Mouse (Mus musculus): ENCODE data around the gene Cerk.
"Not testable (repeated sequence)": the region's sequence is repeated elsewhere in the genome, so short reads cannot be mapped to it uniquely, and the experiment has no call there.

The Cerk gene

DNA sequence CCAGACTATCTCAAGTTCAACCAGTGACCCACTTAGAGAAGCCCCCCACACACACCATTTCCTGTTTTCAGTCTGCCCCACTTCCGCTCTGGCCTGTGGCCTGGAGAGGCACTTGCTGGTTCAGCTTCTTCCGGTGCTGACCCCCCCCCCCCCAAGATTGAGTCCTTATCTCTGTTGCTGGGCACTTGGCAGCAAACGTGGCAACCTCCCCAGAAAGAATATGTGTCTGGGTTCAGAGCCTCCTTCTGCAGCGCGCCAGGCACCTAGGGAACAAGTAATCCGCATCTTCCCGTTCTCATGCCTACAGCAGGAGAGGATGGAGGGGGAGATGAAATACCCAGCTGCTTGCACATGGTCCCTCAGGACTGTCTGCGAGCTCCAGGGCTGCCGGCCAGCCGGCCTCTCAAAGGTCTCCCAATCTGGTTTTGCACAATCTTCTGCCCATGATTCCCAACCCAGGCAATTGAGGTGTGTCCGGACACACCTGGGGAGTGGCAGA lies 4.0 kb downstream of the Cerk start:
- peak; percentile 70 to 75 for DNase-seq (ENCODE audit: low spot score in 2 of 2)

DNA sequence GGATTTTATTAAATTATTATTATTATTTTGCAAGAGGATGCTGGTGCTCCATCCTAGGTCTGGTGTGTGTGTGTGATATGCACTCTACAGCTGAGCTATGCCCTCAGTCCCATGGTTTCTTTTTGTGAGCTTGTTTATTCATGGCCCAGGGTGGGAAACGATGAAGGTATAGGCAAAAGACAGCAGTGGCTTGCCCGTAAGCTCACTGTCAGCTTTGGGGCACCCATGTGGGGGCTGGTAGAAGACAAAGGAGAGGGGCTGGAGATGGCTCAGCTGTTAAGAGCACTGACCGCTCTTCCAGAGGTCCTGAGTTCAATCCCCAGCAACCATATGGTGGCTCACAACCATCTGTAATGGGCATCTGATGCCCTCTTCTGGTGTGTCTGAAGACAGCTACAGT lies 4.6 kb downstream of the Cerk start:
- DNase-seq (ENCODE audit: low spot score in 2 of 2), result not testable (repeated sequence)

DNA sequence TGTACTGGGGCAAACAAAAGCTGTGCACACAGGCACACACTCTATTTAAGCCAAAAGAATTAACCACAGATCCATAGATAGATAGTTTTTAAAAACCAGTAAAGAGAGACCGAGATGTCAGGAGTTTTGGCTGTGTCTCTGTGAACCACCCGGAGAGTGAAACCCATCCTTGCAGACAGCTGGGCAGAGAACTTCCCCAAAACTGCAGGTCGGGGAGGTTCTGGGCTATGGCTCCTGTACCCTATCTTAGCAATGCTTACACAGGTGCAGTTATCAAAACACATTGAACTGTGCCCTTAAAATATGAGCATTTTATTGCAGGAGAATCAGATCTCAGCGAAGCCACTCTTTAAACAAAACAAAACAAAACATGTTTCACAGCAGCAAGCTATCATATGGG lies 5.5 kb downstream of the Cerk start:
- DNase-seq (ENCODE audit: low spot score in 2 of 2), result no peak

DNA sequence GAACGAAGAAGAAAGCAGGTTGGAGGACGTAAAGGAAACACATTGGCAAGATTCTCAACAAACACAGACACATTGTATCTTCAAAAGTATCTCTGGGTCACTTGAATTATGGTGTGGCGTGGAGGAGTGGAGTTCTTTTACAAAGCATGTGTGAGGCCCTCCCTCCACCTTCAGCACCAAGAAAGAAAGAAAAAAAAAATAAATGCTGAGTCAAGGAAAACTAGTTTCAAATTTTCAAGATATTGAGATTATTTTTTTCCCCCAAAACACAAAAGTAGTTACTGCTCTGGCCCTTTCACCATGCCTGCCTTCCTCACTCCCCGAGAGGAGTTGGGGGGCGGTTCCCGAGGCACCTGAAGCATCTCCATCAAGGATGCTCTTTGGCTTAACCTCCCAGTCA lies 7.3 kb downstream of the Cerk start:
- no peak for DNase-seq (ENCODE audit: low spot score in 2 of 2)

DNA sequence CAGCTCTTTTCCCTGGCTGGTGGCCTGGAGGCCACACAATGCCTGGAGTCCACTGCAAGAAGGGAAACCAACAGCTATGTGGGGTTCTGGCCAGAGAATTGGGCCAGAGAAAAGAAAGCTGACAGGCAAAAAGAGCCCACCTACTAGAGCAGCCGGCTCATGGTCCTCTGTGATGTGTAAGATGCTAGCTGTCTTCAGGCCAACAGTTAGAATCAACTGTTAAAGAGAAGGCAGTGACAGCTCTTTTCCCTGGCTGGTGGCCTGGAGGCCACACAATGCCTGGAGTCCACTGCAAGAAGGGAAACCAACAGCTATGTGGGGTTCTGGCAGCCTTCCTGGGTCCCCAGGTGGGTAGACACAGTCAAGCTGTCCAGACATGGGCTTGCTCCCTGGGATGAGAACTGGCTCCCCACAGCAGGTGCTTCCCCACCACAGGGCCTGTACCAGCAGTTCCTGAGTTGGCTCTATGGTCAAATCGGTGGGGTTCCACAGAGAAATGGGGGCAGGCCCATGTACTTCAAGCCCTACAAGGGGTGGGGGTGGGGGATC lies 8.2 kb downstream of the Cerk start:
- DNase-seq (ENCODE audit: low spot score in 2 of 2), result not testable (repeated sequence)

DNA sequence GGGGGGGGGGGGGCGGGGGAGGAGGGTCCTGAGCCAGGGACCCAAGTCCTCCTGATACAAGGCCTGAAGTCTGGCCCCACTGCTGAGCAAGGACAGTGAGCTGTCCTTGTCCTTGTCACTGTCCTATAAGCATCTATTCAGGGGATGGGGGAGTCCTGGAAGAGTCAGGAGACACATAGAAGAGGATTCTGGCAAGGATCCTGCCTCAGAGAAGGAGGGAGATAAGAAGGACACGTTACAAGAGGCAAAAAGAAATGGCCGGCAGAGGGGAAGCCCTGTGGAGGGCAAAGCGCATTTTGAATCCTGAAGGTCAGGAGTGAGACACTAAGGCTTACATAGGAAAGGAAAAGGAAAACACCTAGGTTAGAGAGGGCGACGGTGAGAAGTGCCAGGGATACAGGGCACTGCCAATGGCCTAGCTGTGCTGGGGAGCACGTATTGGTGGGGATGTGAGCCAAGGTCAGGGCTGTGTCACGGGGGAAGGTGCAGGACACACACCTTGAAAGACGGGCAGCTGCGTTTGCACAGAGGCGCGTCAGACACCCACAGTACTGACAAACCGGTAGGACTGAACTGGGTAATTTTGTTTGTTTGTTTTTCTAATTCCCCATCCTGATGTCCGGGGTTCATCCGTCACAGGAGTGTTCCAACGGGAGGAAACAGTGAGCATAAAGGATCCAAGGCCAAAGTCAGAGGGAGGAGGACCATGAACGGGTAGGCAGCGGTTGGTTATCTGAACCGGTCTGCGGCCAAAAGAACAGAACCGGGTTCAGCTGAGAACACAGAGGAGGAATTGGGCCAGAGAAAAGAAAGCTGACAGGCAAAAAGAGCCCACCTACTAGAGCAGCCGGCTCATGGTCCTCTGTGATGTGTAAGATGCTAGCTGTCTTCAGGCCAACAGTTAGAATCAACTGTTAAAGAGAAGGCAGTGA lies 8.9 kb downstream of the Cerk start:
- peak in 1 of 2 experiments; percentile 44 for DNase-seq (ENCODE audit: low spot score in 2 of 2)

DNA sequence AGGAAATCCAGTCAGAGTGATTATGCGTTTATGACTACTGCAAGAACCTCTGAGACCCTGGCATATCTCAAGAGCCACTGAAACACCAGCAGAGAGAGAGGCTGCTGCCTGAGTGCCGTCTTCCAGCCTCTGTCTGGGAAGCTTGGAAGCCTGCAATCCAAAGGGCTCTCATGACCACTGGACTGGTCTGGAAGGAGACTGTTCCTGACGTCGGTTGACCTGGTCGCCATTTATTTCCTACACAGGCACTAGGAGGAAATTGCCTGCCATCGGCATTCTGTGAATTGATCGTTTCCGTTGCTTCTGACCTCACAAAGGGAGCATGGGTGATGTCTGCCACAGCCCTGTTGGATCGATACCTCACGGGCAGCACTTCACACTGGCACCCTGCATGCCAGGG lies 9.8 kb downstream of the Cerk start:
- no peak for DNase-seq (ENCODE audit: low spot score in 2 of 2)

DNA sequence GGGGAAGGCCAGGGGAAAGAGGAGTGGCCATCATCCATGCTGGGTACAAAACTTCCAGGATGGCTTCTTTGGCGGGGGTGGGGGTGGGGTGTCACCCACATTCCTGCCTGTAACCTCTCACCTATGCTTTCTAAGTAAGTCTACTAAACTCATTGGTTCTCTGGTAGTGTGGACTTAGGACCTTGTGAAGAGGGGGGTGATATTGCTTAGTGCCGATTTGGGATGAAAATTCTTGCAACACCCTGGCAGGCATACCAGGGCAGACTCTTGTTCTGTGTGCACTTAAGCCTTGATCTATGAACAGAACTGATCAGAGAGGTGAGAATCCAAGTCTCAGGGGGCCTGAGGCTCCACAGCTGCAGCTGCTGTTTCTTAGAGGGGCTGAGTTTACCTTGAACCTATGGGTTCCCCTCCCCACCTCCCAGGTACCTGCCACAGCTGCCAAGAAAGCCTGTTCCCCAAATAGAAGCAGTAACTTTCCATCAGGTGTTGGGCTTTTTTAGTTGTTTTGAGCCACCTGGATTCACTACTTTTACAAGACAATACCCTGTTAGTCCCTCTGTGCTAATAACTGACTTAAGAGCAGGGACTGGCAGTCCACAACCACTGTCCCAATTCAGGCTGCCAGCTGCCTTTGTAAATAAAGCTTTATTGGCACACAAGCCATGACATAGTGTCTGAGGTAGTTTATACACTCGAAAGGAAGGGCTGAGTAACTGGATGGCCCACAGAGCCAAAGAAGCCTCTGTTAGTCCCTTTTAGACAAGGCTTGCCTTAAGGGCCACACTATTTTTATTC lies 10.5 kb downstream of the Cerk start:
- no peak for DNase-seq (ENCODE audit: low spot score in 2 of 2)

DNA sequence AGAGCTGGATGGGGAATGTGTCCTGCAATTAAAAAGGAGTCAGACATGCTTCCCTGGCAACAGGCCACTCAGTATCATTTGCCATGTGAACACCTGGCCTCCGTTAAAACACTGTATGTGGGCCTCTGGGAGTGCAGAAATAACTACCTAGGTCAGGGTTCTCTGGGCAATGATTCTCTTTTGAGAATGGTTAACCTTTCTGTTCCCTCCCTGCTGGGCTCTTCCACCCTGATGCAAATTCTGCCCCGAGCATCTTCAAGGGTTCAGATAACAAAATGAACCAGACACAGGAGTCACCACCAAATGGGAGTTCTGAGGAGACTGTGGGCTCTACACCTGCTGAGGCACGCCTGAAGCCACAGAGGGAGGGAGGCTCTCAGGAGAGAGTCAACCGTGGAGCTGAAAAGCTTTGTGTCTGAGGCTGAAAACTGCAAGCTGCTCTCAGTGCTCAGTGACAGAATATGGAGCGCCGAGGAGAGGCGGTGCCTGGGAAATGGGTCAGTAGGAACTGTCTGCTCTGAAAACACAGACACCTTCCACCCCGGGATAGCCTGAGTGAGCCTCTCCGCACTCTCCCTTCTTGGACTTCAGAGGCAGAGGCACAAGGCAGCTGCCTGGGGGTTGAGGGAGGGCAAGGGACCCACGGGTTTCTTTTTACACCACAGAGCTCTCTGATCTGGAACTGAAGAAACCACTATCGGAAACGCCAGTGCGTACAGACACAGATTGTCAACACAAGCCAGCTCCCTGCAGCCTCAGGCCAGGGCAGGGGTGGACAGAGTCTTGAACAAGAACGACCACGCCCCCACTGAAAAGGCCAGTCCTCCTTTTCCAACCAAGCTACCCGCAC lies 12.6 kb downstream of the Cerk start:
- peak in 1 of 2 experiments; percentile 29 for DNase-seq (ENCODE audit: low spot score in 2 of 2)

DNA sequence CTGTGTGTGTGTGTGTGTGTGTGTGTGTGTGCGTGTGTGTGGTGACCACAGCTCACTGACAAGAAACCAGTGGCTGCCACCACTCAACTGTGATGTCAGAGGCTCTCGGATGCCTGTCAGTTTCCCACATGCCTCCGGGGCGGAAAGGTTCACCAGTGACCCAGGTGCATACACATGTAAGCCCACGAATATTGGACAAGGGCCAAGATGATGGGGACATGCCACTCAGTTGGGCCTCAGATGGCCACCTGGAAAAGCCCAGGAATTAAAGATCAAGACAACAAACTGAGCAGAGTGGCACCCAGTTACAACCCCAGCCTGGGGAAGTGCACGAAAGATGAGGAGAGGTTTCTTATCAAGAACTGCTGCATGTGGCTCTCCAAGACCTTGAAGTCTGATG lies 13.4 kb downstream of the Cerk start:
- DNase-seq (ENCODE audit: low spot score in 2 of 2), result peak in 1 of 2 experiments; percentile 36

DNA sequence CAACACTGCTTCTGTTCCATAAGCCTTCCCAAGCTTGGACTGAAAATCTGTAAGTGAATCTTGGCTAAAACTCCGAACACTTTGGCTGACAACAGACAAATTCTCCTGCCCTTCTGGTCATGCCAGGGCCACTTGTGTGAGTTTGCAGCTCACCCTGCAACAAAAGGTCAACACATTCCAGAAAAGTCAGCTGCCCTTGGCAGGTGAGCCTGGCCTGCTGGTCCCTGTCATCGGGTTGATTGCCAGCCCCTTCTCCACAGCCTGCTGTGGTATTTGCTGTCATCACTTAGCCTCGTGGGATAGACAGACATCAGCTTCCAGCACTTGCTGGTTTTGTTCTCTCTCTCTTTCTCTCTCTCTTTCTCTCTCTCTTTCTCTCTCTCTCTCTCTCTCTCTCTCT lies 13.8 kb downstream of the Cerk start:
- peak; percentile 71 to 78 for DNase-seq (ENCODE audit: low spot score in 2 of 2)

DNA sequence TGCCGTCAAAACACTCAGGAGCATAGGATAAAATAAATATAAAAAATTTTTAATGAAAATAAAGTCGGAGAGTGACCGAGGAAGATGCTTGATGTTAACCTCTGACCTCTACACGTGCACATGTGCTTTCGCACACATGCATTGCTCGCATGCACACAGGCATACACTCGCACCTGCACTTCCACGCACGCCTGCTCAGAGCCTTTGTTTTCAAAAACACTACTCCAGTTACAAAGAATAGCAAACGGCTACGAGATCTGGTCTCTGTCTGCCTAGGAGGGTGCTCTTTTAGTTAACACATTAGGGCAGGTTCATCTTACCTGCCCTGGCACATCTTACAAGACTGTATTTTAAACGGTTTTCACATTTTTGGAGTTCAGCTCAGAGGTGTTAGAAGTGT lies 14.6 kb downstream of the Cerk start:
- DNase-seq (ENCODE audit: low spot score in 2 of 2), result no peak

DNA sequence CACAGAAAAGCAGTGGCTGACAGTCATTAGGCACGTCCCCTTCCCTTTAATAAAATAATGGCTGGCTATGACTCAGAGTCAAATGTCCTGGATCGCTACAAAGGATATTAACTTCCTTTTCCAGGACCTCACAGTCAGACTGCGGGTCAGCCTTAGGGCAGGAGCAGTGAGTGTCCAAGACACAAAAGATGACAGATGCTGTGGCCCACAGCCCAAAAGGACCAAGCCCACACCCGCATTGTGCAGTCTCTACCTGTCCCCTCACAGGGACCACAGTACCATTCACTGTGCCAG lies 16.2 kb downstream of the Cerk start:
- peak; percentile 42 to 69 for DNase-seq (ENCODE audit: low spot score in 2 of 2)

DNA sequence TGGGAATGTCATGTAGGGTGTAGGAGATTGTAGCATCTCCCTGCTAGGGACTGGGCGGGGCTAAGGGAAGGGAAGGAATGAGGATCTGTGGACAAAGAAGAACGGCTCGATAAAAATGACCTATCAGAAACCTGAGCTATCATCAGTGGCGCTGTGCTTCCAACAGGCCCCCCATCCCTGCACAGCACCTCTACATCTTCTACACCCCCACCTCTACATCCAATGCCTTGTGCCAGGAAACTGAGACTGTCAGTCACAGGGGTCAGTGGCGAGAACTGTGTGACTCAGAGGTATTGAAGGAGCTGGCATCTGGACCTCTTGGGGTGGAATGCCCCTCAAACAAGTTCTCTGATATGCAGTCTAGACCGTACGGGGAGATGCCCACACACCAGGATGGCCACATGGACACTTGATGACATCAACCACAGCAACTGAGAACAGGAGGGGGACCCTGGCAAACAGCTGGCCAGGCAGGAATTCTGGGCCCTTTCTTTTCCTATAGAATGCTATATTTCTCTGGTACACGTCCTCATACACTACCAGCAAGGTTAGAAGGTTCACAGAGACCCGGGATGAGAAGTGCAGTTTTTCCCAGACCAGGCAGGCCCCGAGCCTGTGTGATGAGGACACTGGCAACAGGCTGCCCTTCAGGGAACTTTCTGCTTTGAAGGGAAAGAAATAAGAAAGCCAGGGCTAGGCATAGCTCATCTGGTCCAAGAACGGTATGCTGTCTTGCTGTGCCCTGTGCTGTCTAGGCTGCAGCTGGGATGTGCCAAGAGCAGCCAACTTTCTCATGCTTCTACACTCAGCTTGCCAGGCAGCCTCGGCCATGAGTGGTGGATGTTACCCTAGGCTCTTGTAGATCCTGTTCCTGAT lies 16.8 kb downstream of the Cerk start:
- no peak for DNase-seq (ENCODE audit: low spot score in 2 of 2)

DNA sequence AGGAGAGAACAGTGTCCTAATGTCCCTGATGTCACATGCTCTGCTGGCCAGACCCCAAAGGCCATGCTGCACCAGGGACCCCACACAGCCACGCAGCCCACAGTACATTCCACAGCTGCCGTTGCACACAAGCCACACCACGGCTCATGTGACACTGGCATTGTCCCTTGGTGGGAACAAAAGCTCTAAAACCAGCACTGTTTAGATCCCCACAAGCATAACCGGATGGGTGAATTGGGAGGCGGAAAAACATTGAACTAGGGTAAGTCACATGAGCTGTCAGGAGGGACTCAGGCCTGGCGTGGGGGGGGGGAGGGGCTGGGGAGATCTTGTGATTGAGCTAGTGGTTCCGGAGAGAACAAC lies 17.5 kb downstream of the Cerk start:
- peak; percentile 29 to 57 for DNase-seq (ENCODE audit: low spot score in 2 of 2)

DNA sequence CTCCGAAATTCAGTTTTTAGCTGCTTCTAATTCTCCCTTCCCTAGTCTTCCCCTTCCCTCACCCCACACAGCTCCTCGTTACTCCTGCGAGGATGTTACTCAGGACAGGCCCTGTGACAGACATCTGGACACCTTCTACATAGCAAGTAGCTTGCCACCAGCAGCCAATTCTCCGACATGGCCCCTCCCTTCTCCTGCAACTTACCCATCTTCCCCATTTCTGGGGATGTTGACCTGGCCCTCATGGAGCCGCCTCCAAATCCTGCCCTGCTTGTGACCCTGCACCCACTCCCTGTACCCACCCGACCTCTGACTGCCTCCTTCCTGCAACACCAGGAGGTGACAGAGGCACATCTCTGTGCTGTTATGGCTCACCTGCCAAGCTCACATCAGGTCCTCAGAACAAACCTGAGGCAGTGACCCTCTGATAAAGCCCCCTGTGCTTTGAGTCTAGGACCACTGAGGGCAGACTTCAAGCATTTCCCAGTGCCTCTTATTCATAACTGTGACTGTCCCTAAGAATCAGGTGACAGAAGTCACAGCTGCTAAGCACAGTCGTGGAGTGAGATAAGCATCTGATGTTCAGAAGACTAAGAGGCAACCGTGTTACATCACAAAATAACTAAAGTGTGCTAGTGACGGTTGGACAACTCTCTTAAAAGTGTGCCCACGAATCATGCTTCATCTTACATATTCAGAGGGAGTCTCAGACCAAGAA lies 18.0 kb downstream of the Cerk start:
- DNase-seq (ENCODE audit: low spot score in 2 of 2), result no peak

DNA sequence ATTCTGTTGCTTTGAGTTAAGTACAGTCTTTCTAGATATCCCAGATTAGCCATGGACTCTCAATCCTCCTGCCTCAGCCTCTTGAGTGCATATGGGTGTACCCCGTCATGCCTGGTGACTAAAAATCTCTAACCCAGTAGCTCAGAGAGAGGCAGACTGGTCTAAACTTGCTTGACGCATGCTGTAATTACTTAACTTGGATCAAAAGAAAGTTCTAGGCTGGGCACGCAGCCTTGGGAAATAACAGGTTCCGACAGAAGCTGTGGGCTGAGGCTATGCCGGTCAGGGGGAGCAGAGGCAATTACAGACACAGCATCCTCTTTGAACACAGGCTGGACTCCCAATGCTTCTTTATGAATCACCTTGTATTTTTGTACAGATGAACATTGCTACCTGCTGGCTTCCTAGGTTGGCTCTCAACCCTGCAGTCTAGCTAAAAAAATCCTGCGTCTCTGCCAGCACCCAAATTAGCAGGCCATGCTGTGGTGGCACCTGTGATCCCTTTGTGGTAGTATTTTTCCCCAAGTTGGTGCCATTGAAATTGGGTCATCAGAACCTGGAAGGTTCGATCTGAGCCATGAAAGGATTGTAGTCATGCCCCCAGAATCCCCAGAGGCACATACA lies 18.8 kb downstream of the Cerk start:
- DNase-seq (ENCODE audit: low spot score in 2 of 2), result no peak

DNA sequence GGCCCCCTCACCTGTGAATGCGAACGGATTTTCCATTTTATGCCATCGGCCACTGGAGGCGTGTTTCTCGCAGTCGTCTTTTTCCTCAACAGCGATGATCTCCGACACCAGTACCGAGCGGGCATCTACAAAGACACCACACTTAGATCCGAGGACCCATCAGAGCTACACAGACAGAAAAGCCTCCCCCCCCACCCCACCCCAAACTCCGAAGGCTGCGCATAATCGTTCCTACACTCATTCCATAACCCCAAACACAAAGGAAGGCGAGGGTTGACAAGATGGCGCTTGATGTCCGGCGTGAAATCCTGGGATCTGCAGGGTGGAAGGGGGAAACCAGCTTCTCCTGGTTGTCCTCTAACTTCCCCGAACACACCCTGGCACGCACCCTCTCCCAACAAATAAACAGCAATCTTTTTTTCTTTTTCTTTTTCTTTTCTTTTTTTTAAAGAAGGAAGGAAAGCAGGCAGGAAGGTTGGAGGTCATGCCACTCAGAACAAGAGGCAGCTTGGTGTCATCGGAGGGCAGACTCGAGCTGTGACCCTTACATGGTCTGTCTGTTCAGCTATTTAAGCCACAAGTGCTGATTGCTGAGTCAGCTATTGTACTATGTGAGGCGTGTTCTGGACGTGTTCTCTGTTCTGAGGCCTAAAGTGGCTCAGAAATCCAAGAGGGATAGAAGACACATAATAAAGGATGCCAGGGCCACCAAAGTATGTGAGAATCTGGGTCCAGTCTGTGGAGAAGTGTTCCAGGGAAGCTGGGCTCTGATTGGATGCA lies 19.9 kb downstream of the Cerk start:
- DNase-seq (ENCODE audit: low spot score in 2 of 2), result no peak
